Mouse (Mus musculus) forebrain, embryonic 13.5 days (tissue): ENCODE data around the gene Alkbh6. TPM values are rescaled to one million over a fixed set of nuclear protein-coding genes. Genes with fewer than 3 reads are reported as not detected.

ENCODE experiments used
- ATAC-seq: fragments of 200-750 bp; cut with Nextera tagmentation; 2 replicates; pipeline ENCODE4 v1.8.0; 2017
- H3K27ac ChIP-seq: fragments of 300-500 bp; sonication (generic); 2 replicates; pipeline ENCODE4 v1.5.1; 2015; ENCODE audit warnings: inconsistent platforms, mild to moderate bottlenecking, moderate library complexity
- H3K27me3 ChIP-seq: fragments of 300-500 bp; sonication (generic); 2 replicates; pipeline ENCODE4 v1.6.1; 2015; ENCODE audit warnings: mild to moderate bottlenecking, inconsistent platforms
- H3K36me3 ChIP-seq: fragments of 300-500 bp; sonication (generic); 2 replicates; pipeline ENCODE4 v1.6.1; 2015; ENCODE audit warnings: mild to moderate bottlenecking, inconsistent platforms; ENCODE audit not compliant: poor library complexity, severe bottlenecking
- H3K4me1 ChIP-seq: fragments of 300-500 bp; sonication (generic); 2 replicates; pipeline ENCODE4 v1.6.1; 2015; ENCODE audit warnings: inconsistent platforms
- H3K4me2 ChIP-seq: fragments of 300-500 bp; sonication (generic); 2 replicates; pipeline ENCODE4 v1.6.1; 2015; ENCODE audit warnings: inconsistent platforms, mild to moderate bottlenecking, moderate library complexity
- H3K4me3 ChIP-seq: fragments of 300-500 bp; sonication (generic); 2 replicates; pipeline ENCODE4 v1.5.1; 2015; ENCODE audit warnings: mild to moderate bottlenecking, inconsistent platforms
- H3K9ac ChIP-seq: fragments of 300-500 bp; sonication (generic); 2 replicates; pipeline ENCODE4 v1.6.1; 2015; ENCODE audit warnings: mild to moderate bottlenecking, inconsistent platforms
- H3K9me3 ChIP-seq: fragments of 300-500 bp; sonication (generic); replicated peaks from 2 replicates; pipeline ENCODE4 v1.6.1; 2016; ENCODE audit warnings: inconsistent platforms
- WGBS: fragments of 180-500 bp; shearing (Covaris S2); methylation state at CpG from one replicate; pipeline ENCODE4 v1.1.7; 2015; 5-methylcytosine and 5-hydroxymethylcytosine counted together
- polyA plus RNA-seq: library from polyadenylated mRNA; unstranded; fragments of >200 nt; fragmentation: Nextera tagmentation; extraction: Ambion mirVana; gene quantifications from 2 replicates; pipeline ENCODE4 v1.2.1, GENCODE M21; 2015

Gene Alkbh6
- polyA plus RNA-seq, 1 experiment from 2014 or later, result 102 TPM

- peak overlapping the region; percentile 86 for H3K4me2 ChIP-seq
- H3K4me3 ChIP-seq, result peak overlapping the region; percentile 70
- ATAC-seq, result no peak; the same call in none of the 2 replicates
- H3K36me3 ChIP-seq, result peaks cover 20% of the 10 kb centered on the region
- no peak overlapping the region for H3K27ac ChIP-seq
- peak overlapping the region; percentile 95 for H3K9ac ChIP-seq
- H3K9me3 ChIP-seq, result no peaks in the 10 kb centered on the region
- H3K4me1 ChIP-seq, result peaks cover 40% of the 10 kb centered on the region
- WGBS, result 63% methylated on average over 6 of the region's 6 CpGs
- H3K27me3 ChIP-seq, result peaks cover 17% of the 10 kb centered on the region
These were observed 54.8 kb downstream of the Alkbh6 start for GRCm38 (mm10) chr7:30363344-30363738.

Other genes starting within 250 kb of the Alkbh6 start
- gene Zfp82, start 235.8 kb upstream of the Alkbh6 start, polyA plus RNA-seq, result 10.3 and 11.8 TPM in 2 replicates
- 1.7 and 3.5 TPM in 2 replicates for gene Gm26920, start 218.3 kb upstream of the Alkbh6 start, polyA plus RNA-seq
- gene Zfp566, start 218.2 kb upstream of the Alkbh6 start, polyA plus RNA-seq, result 19.3 and 20.9 TPM in 2 replicates
- gene Zfp260, start 213.9 kb upstream of the Alkbh6 start, polyA plus RNA-seq, result 118 and 121 TPM in 2 replicates
- gene Zfp382, start 186.8 kb upstream of the Alkbh6 start, polyA plus RNA-seq, result 19.0 and 21.1 TPM in 2 replicates
- gene Zfp146, start 139.0 kb upstream of the Alkbh6 start, polyA plus RNA-seq, result 19.5 and 23.7 TPM in 2 replicates
- gene Cox7a1, start 124.6 kb upstream of the Alkbh6 start, polyA plus RNA-seq, result 1.7 and 4.4 TPM in 2 replicates
- 51.9 and 54.9 TPM in 2 replicates for gene Capns1, start 109.9 kb upstream of the Alkbh6 start, polyA plus RNA-seq
- gene Polr2i, start 76.8 kb upstream of the Alkbh6 start, polyA plus RNA-seq, result 189 and 194 TPM in 2 replicates
- 318 and 339 TPM in 2 replicates for gene Tbcb, start 76.4 kb upstream of the Alkbh6 start, polyA plus RNA-seq
- gene Ovol3, start 73.0 kb upstream of the Alkbh6 start, polyA plus RNA-seq, result not detected in 2 replicates
- 0.21 and 0.68 TPM in 2 replicates for gene Thap8, start 28.6 kb upstream of the Alkbh6 start, polyA plus RNA-seq
- 11.6 and 13.2 TPM in 2 replicates for gene Wdr62, start 28.3 kb upstream of the Alkbh6 start, polyA plus RNA-seq
- gene Clip3, start 17.0 kb upstream of the Alkbh6 start, polyA plus RNA-seq, result 88.8 and 91.4 TPM in 2 replicates
- 9.2 and 12.7 TPM in 2 replicates for gene Syne4, start 6.1 kb downstream of the Alkbh6 start, polyA plus RNA-seq
- gene E130208F15Rik, start 13.0 kb downstream of the Alkbh6 start, polyA plus RNA-seq, result not detected in 2 replicates
- gene Sdhaf1, start 15.2 kb downstream of the Alkbh6 start, polyA plus RNA-seq, result 24.2 and 24.7 TPM in 2 replicates
- gene Lrfn3, start 54.1 kb downstream of the Alkbh6 start, polyA plus RNA-seq, result 8.1 and 9.7 TPM in 2 replicates
- 12.1 and 15.6 TPM in 2 replicates for gene Tyrobp, start 105.0 kb downstream of the Alkbh6 start, polyA plus RNA-seq
- 0.88 TPM in 1 of 2 replicates, not detected in the other for gene Hcst, start 111.1 kb downstream of the Alkbh6 start, polyA plus RNA-seq
- gene Nfkbid, start 113.0 kb downstream of the Alkbh6 start, polyA plus RNA-seq, result 1.3 and 1.6 TPM in 2 replicates
- 306 and 329 TPM in 2 replicates for gene Aplp1, start 136.8 kb downstream of the Alkbh6 start, polyA plus RNA-seq
- 0.36 and 0.65 TPM in 2 replicates for gene Kirrel2, start 149.0 kb downstream of the Alkbh6 start, polyA plus RNA-seq
- gene Nphs1, start 149.6 kb downstream of the Alkbh6 start, polyA plus RNA-seq, result 0.15 and 0.18 TPM in 2 replicates
- gene Prodh2, start 184.9 kb downstream of the Alkbh6 start, polyA plus RNA-seq, result 0.31 TPM in 1 of 2 replicates, not detected in the other
- 80.6 and 88.7 TPM in 2 replicates for gene Arhgap33, start 226.3 kb downstream of the Alkbh6 start, polyA plus RNA-seq
- gene Hspb6, start 243.5 kb downstream of the Alkbh6 start, polyA plus RNA-seq, result 11.0 and 12.1 TPM in 2 replicates
- 14.8 and 17.5 TPM in 2 replicates for gene Proser3, start 243.6 kb downstream of the Alkbh6 start, polyA plus RNA-seq